Mouse (Mus musculus) WW6 (cell line): ENCODE data around the gene Afap1l2.

Experiments
- DNase-seq: peaks from one replicate; pipeline ENCODE4 v3.0.0-alpha.2; 2013; ENCODE audit warnings: low read depth, low spot score

Afap1l2 gene

DNA sequence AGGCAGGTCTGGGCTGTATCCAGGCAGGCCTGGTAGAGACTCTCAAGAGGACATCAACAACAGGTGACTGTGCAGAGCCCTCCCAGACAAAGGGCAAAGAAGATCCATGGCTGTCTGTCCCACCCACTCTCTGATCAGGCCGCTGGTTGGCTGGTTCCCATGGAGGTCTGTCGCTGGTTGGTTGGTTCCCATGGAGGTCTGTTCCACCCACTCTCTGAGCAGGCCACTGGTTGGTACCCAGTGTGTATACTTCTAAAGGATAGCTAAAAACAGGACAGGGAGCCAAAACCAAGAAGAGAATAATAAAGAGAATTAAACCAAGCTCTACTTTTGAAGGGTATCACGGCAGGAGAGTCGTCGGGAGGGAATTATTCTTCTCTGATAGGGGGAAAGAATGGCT lies 31.5 kb downstream of the Afap1l2 start:
- DNase-seq, result no peak

GRCm38 (mm10) chr19:56975502-56975901 lies 32.5 kb downstream of the Afap1l2 start:
- DNase-seq, result no peak

DNA sequence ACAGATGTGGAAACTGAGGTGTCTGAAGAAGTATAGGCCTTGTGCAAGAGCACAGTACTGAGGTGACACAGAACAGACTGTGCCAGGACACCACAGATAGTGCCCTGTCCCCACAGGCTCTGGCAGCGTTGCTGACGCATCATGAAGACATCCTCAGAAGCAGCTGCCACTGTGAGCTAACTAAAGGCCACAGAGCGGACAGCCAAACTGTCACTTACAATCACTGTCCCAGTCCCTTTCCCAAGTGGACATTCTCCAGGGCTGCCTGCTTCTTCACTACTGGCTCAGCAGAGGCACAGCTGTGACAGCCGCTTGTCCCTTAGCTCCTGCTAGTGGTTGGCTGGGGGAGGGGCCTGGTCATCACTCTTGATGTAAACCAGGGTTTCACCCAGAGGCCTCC lies 33.9 kb downstream of the Afap1l2 start:
- no peak for DNase-seq

DNA sequence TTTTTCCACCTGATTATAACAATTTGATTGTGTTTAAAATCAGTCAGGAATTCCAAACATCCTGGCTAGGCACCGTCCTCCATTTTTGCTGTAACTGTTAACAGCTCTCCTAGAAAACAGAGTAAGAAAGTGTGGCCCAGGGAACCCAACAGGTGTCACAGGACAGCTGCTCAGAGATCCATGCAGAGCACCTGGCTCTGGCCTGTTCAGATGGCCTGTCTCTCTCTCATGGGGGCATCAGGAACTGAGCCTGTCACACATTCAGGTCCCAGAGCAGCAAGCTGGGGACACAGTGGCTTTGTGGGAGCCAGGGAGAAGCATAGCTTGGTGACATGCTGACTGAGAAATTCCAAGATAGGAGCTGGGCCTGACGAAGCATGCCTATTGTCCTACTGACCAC lies 35.3 kb downstream of the Afap1l2 start:
- DNase-seq, result no peak

DNA sequence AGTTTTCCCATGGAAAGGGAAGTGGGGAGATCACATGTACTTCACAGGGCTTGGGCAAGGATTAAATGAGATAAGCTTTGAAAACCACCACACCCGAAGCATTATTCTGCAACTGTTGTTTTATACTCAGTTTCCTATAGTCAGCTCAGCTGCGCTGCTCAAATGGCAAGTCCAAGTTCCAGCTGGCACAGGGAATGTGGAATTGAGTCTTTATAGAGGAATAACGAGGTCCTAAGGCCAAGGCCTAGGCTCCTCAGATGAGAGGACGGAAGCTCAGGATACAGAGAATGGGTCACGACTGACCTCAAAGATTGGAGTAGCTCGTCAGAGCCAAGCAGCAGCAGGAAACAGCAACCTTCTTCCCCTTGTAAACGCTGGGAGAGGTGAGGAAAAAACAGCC lies 36.7 kb downstream of the Afap1l2 start:
- no peak for DNase-seq

- DNase-seq, result no peak
These were observed 44.2 kb downstream of the Afap1l2 start for GRCm38 (mm10) chr19:56963876-56964275.

DNA sequence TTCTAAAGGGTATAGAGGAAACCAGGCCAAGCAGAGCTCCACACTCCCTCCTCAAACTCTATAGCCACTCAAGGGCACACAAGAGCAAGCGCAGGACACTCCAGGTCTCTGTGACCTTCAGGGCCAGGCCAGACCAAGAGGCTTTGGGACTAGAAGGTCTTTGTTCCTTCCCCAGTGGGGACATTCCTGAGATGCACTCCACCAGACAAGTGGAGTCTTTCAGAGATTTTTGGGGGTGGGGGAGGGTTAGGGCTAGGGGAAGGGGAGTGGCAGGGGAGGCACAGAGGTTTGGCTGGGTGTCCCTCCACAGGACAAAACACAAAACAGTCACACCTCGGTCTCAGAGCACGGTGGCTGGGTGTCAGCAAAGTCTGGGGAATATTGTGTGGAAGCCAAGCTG lies 48.4 kb downstream of the Afap1l2 start:
- DNase-seq, result no peak

GRCm38 (mm10) chr19:56959057-56959456 lies 49.0 kb downstream of the Afap1l2 start:
- no peak for DNase-seq

GRCm38 (mm10) chr19:56958582-56959021 lies 49.4 kb downstream of the Afap1l2 start:
- no peak for DNase-seq

- no peak for DNase-seq
These were observed 50.0 kb downstream of the Afap1l2 start for GRCm38 (mm10) chr19:56958011-56958410.

- no peak for DNase-seq
These were observed 52.2 kb downstream of the Afap1l2 start for GRCm38 (mm10) chr19:56955568-56956513.

- no peak for DNase-seq
These were observed 53.2 kb downstream of the Afap1l2 start for GRCm38 (mm10) chr19:56954857-56955256.

DNA sequence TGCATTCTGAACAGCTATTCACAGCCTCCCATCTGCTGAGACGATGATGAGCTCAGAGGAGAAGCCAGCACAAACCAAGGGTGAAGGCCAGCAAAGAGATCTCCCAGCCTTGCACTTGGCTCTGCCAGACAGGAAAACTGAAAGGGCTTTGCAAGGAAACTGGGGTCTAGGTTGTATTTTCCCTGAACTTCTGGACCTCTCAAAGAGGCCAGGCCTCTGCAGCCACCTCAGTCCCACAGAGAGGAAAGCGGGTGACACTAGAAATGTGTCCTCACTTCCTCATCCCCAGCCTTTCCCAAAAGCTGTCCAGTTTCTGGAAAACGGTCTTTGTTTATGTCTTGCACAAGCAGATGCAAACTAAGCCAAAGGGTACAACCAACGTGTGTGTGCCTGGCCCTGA lies 54.2 kb downstream of the Afap1l2 start:
- no peak for DNase-seq

DNA sequence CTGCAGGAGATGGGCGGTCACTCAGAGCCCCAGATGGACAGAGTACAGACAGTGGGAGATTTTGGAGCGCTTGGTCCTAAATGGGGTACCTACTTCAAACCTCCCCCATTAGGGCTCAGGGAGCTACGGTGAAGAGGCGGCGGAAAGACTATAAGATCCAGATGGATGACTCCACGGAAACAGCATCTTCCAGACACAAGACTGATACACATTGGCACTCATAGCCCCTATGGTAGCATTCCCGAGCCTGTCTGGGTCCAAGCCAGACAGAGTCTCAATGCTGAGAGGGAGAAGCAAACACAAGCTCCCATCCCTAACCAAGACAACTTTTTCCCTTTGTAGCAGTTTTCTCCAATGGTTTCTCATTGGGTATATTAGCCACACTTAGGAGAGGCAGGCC lies 57.2 kb downstream of the Afap1l2 start:
- no peak for DNase-seq

DNA sequence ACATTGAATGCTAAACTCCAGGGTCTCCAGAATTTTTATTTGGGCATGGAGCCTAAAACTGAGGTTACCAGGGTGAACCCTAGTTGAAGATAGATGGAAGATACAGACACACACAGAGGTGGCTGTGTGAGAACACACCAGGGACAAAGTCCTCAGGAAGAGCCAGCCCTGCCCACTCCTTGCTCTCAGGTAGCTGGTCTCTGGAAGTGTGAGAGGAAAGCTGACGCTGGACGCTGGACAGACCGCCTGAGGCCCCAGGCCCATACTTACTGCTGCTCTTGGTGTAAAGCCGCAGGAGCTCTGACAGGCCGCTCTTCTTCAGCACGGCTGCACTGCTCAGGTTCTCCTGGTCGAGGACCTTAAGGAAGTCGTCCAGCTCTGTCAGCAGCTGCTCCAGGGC lies 58.2 kb downstream of the Afap1l2 start:
- no peak for DNase-seq

DNA sequence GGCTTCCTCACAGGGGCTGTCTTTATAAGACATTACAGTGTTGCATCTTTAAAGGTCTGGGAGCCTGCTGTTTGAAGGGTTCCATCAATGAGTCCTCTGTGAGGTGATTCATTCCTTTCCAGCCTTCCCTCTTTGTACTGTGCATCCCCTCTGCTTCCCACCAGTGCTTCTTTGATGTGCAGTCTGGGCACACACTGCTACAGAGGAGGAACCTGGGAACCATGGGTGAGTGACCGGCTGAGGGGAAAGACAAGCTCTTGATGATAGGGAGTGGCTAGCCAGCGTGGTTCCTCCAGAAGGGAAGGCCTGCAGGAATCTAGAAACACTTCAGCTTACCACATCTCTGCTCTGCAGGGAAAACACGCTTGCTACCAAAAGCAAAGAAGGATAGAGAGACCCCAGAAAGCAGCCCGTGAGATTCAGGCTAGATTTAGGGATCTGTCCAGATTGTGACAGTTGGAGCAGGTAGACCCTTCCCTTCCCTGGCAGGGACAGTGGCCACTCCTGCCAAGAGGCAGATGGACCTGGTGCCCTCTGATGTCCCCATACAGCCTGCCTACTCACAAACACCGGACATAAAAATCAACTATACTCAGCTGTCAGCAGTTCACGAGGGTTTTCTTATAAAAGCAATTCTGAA lies 59.9 kb downstream of the Afap1l2 start:
- no peak for DNase-seq

DNA sequence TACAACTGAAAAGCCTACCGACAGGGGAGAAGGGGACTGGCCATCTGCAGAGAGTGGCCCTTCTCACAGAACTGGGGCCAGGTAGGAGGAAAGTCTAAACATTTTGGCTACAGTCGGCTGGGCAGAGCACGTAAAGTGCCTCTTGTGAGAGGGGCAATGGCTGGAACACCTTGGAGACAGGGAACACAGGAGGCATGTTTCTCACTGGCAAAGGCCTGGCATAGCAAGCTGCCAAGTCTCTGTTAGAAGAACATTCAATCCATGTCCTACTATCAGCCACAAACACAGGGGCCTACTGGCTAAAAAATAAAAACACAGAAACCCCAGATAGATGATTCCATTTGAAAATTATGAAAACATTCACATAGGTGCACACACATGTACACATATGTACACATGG lies 61.3 kb downstream of the Afap1l2 start:
- no peak for DNase-seq

DNA sequence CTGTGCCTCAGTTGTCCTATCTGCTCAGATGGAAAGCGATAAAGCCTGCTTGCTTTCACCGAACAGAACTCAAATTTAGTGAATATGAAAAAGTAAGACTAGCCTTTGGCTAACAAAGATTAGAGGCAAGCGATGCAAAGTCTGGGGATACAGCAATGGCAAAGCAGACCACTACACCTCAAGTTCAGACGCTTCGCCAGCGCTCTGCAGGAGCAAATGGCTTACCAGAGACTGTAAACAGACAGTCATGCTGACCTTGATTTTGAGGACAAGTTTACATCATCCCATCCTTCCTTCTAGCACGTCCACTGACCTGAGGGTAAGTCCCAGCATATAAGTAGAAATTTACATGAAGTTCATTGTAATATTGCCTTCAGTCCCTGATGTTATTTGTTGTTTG lies 61.8 kb downstream of the Afap1l2 start:
- no peak for DNase-seq

GRCm38 (mm10) chr19:56945621-56946020 lies 62.4 kb downstream of the Afap1l2 start:
- no peak for DNase-seq

- no peak for DNase-seq
These were observed 63.2 kb downstream of the Afap1l2 start for GRCm38 (mm10) chr19:56944826-56945225.

GRCm38 (mm10) chr19:56944211-56944610 lies 63.8 kb downstream of the Afap1l2 start:
- no peak for DNase-seq

- DNase-seq, result no peak
These were observed 65.8 kb downstream of the Afap1l2 start for GRCm38 (mm10) chr19:56942216-56942615.

DNA sequence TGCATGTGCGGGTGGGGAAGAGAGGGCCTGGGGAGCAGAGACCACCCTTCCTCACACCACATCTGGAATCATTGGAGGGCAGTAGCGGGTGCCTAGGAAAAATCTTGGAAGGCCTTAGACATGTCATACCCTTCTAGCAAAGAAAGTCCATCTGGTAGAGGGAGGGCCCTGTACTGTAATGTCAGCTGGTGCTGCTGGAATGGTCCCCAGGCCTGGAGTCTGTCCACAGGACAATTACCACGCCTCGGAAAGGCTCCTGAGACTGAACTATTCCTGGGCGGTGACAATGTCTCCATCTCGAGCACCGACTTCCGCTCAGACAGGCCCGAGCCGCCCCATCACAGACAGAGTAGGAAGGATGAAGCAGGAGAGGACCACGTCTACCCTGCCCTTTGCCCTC lies 67.5 kb downstream of the Afap1l2 start:
- DNase-seq, result no peak
